Mouse (Mus musculus): ENCODE results near the gene Traf1. TPM values are rescaled to one million over a fixed set of nuclear protein-coding genes. Genes with fewer than 3 reads are reported as not detected.

Traf1 gene
- total RNA-seq, 2 experiments from 2014 or later = 3.5 to 3.7 TPM

- DNase-seq = no peak
Observed at GRCm38 (mm10) chr2:34966243-34966934, 4.8 kb upstream of the Traf1 start.

DNA sequence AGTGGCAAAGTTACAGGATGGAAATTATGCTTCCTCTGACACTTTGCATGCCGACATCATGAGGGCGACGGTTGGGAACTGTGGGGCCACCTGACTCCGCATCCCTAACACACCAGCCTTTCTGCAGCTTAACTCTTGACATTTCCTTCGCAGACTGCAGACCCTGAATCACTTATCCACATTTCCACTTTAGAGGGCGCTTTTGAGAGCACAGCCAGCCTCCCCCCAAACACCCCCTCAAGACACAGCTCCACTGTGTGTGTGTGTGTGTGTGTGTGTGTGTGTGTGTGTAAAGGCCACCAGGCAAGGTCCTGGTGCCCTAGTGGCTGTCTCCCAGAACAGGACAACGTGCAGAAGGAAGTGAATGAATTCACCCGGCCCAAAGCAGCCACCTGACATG is 4.2 kb upstream of the Traf1 start:
- DNase-seq = no peak

DNA sequence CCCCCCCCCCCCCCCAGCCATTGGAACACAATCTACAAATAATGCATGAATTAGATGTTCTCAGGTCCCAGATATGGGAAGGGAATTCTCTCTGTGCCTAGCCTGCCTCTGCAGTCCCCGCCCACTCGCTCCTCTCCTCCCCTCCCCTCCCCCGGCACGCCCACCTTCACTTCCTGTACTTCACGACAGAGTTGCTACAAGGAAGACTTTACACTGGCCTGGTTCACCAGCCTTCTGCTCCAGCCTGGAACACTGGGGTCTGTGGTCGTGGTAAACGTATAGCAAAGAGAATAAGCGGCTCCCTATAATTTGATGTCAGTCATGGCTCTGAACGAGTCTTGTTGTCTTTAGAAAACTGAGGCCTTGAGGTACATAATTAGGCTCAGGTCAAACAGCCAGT is 3.7 kb upstream of the Traf1 start:
- DNase-seq = peak; percentile 35

DNA sequence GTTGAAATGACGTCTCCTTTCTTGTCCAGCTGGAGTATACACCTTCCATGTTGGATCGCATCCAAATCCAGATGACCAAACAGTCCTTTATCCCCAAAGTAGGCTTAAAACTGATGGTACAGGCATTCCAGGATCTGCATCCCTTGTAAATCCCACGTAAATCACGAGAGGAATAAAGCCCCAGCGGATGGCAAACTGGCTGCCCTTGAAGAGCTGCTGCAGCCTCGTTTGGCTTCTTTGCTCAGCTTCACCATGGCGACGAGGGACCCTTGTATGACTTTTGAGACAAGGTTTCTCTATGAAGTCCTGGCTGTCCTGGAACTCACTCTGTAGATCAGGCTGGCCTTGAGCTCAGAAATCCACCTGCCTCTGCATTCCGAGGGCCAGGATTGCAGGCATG is 3.1 kb upstream of the Traf1 start:
- no peak for DNase-seq

DNA sequence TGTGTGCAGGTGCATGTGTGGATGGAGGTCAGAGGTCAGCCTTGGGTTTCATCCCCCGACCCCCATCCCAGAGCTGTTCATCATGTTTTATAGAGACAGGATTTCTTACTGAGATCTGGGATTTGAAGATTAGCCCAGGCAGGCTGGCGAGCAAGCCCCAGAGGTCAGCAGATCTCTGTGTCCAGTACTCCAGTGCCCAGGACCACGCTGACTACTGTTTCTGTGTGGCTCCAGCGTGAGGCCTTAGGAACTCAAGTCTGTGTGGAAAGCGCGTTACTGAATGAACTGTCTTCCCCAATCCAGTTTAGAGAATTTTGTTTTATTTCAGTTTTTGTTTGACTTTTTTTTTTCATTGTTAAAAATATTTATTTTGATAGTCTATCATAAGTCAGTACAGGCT is 2.7 kb upstream of the Traf1 start:
- no peak for DNase-seq

- DNase-seq = no peak
Observed at GRCm38 (mm10) chr2:34963371-34963956, 1.9 kb upstream of the Traf1 start.

- no peak for DNase-seq
Observed at GRCm38 (mm10) chr2:34962893-34963292, 1.3 kb upstream of the Traf1 start.

GRCm38 (mm10) chr2:34962211-34962610 is 639 bp upstream of the Traf1 start:
- no peak for DNase-seq

DNA sequence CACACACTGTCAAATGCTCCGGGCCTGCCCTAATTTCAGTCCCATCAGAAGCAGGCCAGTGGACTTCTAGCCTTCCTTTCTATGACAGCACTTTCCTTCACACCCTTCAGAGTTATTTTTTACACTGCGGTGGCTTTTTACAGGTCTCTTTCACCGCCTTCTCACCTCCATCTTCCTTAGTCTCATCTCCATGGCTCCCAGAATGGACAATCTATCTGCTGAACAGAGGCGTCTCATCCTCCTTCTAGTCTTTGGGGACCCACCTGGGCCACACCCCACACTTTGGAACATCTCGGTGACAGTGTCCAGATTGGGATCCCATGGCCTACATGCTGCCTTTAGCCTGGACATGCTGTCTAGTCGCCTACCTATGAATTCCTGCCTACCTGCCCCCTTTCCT is 606 bp downstream of the Traf1 start:
- DNase-seq = no peak

DNA sequence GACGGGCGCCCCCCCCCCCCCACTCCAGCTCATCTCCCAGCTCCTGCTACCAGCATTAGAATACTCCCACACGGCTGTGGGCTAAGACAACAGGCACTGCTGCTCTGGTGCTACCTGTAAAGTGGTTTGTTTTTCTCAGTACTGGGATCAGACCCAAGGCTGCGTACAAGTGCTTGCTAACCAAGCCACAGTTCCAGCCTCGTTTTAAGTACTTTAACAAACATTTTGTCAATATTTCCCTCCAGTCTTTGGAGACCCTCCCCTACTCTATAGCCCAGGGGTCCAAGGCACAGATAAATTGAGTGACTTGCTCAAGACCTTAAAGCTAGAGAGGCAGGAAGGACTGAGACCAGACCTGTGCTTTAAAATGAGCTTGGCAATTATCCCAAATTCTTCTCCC is 1.1 kb downstream of the Traf1 start:
- DNase-seq = no peak

DNA sequence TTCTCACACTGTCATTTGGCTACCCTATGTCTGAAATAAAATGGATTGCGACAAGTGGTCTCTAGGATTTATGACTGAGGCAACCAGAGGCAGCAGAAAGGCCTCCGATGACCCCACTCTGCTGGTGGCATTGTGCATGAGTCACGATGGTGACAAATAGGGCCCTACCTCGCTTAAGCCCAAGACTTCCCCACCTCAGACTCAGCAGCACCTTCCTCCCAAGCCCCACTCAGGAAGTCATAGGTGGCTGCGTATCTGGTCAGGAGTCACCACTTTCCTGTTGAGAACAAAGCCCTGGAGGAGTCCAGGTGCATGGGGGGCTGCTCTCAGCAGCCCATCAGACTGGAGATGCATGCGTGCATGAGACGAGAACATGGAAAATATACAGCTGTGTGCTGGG is 3.0 kb downstream of the Traf1 start:
- DNase-seq = no peak

- no peak for DNase-seq
Observed at GRCm38 (mm10) chr2:34958036-34958435, 3.5 kb downstream of the Traf1 start.

DNA sequence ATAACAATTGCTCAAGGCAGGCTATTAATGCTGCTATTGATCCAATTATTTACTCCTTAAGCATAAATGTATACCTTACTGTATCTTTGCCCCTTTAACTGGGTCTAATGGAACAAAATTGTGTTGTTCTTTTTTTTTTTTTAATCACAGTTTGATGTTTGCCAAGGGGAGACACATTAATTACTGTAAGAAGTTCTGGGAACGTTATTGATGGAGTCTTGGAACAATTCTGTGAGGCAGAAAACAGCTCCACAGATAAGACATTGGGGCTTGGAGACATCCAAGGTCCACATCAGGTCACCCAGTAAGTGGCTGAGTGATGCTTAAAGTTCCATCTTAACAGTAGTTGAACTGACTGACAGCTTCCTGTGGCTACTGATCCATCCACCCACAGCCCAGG is 4.2 kb downstream of the Traf1 start:
- DNase-seq = no peak

DNA sequence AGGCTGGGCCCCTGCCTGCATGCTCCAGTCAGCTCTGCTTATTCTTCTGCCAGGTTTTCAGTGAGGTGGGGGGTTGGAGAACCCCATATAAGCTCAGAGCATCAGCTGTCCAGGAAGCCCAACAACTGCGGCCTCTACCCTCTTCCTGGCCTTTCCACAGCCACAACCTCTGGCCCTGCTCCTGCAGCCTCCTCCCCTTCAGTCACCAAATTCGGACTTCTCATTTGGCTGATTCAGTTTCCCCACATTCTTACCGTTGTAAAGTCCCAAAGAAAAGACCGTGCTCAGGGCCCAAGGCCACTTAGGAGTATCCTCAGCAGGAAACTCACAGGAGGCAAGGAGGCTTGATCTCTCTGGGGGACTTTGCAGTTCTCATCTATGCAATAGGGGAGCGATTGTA is 4.6 kb downstream of the Traf1 start:
- no peak for DNase-seq

DNA sequence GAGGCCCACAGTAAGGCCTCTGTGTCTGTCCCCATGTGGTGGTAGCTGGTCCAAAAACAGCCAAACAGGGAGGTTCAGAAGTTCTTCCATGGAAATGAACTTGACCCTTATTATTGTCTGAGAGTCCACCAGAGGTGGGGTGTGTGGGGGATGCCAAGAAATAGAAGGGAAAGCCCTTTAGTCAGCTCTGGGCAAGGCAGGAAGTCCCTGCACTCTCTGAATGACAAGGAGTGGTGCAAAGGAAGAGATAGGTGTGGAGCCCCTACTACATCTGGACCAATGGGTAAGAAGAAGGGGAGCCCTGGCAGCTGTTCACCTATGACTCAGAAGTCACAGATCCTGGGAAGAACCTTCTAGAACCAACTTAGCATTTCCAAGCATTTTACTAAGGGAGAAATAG is 7.2 kb downstream of the Traf1 start:
- DNase-seq = no peak

- DNase-seq = no peak
Observed at GRCm38 (mm10) chr2:34953547-34954116, 7.9 kb downstream of the Traf1 start.

DNA sequence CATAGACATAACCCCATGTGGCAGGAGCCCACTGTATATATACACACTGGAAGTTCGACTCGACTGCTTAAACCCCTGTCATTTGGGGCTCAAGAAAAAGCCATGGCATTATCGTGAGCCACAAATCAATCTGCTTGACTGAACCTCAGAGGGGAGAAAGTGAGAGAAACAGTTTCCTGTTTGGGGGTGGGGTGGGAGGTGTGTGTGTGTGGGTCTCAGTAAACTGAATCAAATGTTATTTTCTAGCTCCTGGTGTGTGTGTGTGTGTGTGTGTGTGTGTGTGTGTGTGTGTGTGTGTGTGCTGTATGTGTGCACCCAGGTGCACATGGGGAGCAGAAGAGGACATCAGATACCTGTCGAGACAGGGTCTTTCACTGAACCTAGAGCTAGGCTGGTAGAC is 8.6 kb downstream of the Traf1 start:
- no peak for DNase-seq

DNA sequence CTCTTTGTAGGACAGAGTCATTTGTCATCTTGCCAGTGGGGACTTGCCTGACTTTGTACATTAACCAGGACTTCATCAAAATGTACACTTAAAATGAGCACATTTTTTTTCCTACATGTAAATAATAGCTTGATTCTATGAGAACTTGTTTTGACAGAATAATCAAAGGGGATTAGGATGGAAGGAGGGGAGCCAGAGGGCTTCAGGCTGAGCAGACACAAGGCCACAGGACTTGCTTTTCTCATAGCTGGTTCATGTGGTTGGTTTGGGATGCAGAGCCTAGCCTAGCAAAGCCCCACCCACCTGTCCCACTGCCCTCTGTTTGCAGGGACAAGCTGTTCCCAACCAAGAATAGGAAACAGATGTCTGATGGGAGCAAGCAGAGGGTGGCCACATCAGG is 10.1 kb downstream of the Traf1 start:
- no peak for DNase-seq

DNA sequence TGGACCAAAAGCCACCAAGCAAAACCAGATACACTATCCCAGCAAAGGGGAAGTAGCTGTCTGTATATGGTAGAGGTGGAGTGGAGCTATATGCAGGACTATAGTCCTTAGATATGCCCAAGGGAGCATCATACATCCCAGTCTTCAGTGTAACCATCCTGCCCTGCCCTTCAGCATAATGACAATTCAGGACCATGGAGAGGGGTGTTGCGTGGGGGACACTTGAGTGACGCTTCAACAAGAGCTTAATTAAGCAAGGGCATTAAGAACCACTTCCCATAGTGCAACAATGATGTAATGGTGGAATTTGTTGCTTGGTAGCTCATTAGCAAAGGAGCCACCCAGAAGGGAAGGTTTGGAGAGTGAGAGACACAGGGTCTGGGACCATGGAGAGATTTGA is 12.9 kb downstream of the Traf1 start:
- no peak for DNase-seq

DNA sequence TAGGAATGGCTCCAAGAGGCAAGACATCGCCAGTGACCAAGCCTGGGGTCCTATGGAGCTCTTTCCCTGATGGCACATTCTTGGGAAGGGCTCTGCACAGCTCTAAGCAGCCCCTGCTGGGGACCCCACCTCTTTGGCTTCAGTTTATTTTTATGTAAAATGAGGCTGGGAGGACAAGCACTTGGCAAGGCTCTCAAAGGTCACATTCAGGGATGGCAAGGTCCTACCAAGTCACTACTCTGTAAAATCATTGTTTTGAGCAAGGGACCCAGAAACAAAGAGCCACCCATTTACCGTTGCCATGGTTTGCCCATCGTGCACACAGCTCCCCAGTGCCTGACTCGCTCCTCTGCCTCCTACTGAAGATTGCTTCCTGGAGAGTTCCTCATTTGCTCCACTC is 15.5 kb downstream of the Traf1 start:
- no peak for DNase-seq

GRCm38 (mm10) chr2:34945580-34945979 is 16.0 kb downstream of the Traf1 start:
- DNase-seq = no peak

GRCm38 (mm10) chr2:34944761-34945160 is 16.8 kb downstream of the Traf1 start:
- DNase-seq = peak; percentile 54

GRCm38 (mm10) chr2:34943556-34944120 is 17.9 kb downstream of the Traf1 start:
- no peak for DNase-seq

Data from adrenal gland, postnatal 10 days (tissue).